Mouse (Mus musculus) testis, adult 2 months (tissue): ENCODE measurements around the gene Cse1l.

Experiments
- CTCF ChIP-seq: fragments of 200-500 bp; IDR thresholded peaks from 2 replicates; pipeline ENCODE4 v1.5.1; 2012; ENCODE audit warnings: low read depth, mild to moderate bottlenecking, inconsistent platforms, low read length, moderate library complexity; ENCODE audit not compliant: control insufficient read depth, insufficient read depth, insufficient replicate concordance
- POLR2A ChIP-seq: fragments of 200-500 bp; IDR thresholded peaks from 2 replicates; pipeline ENCODE4 v1.6.1; 2012; ENCODE audit warnings: low read depth, mild to moderate bottlenecking, inconsistent platforms, low read length, moderate library complexity; ENCODE audit not compliant: control insufficient read depth

- TF ChIP-seq POLR2A, result no peak
- no peak for TF ChIP-seq CTCF
Observed at GRCm38 (mm10) chr2:166870899-166871298, 34.9 kb upstream of the Cse1l start.
